Mouse (Mus musculus): ENCODE measurements around the gene Mypn. TPM values are rescaled to one million over a fixed set of nuclear protein-coding genes. Genes with fewer than 3 reads are reported as not detected.
A peak's percentile ranks its signal among the peaks of the same experiment; 100 is the strongest.

Mypn gene
- total and polyA plus RNA-seq, 2 experiments from 2014 or later = 12.7 to 26.5 TPM

DNA sequence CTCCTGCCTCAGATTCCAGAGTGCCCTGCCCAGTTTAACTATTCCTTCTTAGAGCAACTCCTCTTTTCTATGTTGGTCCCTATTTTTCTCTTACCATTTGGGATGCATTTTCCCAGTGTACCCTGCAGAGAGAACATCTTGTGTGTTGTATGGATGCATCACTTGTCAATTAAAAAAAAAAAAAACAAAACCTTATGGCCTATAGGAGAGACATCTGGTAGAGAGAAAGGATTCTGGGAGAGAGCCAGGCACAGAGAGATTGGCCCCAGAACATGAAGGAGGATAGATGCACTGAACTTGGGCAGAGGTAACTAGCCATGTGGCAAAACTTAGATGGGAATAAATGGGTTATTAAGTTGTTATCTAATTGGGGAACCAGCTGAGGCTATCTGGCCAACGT lies 22.6 kb downstream of the Mypn start:
- no peaks in the 10 kb centered on the region for H3K36me3 ChIP-seq (replicated peaks; ENCODE audit: control insufficient read depth, insufficient read depth, low read length)
- H3K27ac ChIP-seq (ENCODE audit: low read depth) = no peak overlapping the region
- ATAC-seq (ENCODE audit: insufficient read depth, low read depth) = no peak
- no peaks in the 10 kb centered on the region; the same call in 1 of the 2 replicates for H3K4me1 ChIP-seq (ENCODE audit: control insufficient read depth, insufficient read depth)
- WGBS = 75% methylated on average over 1 of the region's 1 CpGs
- H3K4me2 ChIP-seq (ENCODE audit: low read depth, low read length) = no peak overlapping the region
- H3K9ac ChIP-seq (replicated peaks; ENCODE audit: low read depth, low read length) = no peak overlapping the region
- H3K4me3 ChIP-seq (ENCODE audit: low read depth, low read length) = no peak overlapping the region
- DNase-seq (ENCODE audit: low spot score) = no peak
- H3K27me3 ChIP-seq (ENCODE audit: control insufficient read depth, insufficient read depth, low read length) = no peaks in the 10 kb centered on the region
- no peaks in the 10 kb centered on the region for H3K9me3 ChIP-seq (replicated peaks; ENCODE audit: control insufficient read depth, low read length)
- TF ChIP-seq EP300 (IDR thresholded peaks at IDR 0.05; ENCODE audit: low read depth) (no peak), CTCF (IDR thresholded peaks at IDR 0.05; ENCODE audit: low read depth) (no peak)

DNA sequence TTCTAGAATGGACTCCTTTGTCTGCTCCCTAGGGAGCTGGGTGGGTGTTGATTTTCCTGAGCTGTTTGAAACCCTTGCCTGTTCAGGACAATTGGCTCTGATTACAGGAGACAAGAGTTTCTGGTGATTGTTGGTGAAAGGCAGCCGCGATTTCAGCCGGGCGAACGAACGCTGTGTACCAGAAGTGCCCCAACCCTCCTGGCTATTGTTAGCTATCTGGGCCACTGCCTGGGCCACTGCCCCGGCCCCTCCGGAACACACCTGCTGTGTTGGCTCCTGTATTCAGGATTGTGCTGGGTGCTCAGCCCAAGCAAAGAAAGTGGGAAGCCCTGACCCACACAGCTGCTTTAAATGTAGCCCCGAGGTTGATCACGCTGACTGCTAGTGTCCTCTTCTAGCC lies 24.2 kb downstream of the Mypn start:
- Histone ChIP-seq H3K4me2 (ENCODE audit: low read depth, low read length) (no peak overlapping the region), H3K4me3 (ENCODE audit: low read depth, low read length) (no peak overlapping the region), H3K4me1 (ENCODE audit: control insufficient read depth, insufficient read depth) (no peaks in the 10 kb centered on the region; the same call in 1 of the 2 replicates), H3K9me3 (replicated peaks; ENCODE audit: control insufficient read depth, low read length) (no peaks in the 10 kb centered on the region), H3K27ac (ENCODE audit: low read depth) (peak overlapping the region; percentile 9; the same call in 1 of the 2 replicates), H3K27me3 (ENCODE audit: control insufficient read depth, insufficient read depth, low read length) (no peaks in the 10 kb centered on the region), H3K36me3 (replicated peaks; ENCODE audit: control insufficient read depth, insufficient read depth, low read length) (no peaks in the 10 kb centered on the region), H3K9ac (replicated peaks; ENCODE audit: low read depth, low read length) (no peak overlapping the region)
- ATAC-seq (ENCODE audit: insufficient read depth, low read depth) = no peak
- TF ChIP-seq CTCF (IDR thresholded peaks at IDR 0.05; ENCODE audit: low read depth) = no peak
- TF ChIP-seq EP300 (IDR thresholded peaks at IDR 0.05; ENCODE audit: low read depth) = no peak
- DNase-seq (ENCODE audit: low spot score) = no peak
- WGBS = 45% methylated on average over 10 of the region's 10 CpGs

DNA sequence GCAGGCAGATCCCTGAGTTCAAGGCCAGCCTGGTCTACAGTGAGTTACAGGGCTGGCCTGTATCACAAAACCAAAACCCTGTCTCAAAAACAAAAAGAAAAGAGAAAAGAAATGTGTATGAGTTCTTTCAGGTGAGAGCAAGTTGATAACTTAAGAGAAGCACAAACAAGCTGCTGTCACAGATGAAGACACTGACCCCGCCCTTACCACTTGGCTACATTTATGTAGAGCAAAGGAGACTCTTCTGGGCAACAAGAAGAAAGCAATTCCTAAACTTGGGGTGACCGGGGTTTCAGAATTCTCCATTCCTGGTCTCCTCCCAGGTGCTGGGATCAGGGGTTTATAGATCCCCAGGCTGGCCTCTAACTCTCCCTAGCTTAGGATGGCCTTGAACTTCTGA lies 25.4 kb downstream of the Mypn start:
- H3K9me3 ChIP-seq (replicated peaks; ENCODE audit: control insufficient read depth, low read length) = no peaks in the 10 kb centered on the region
- no peak for ATAC-seq (ENCODE audit: insufficient read depth, low read depth)
- no peak overlapping the region for H3K4me2 ChIP-seq (ENCODE audit: low read depth, low read length)
- DNase-seq (ENCODE audit: low spot score) = no peak
- no peaks in the 10 kb centered on the region for H3K36me3 ChIP-seq (replicated peaks; ENCODE audit: control insufficient read depth, insufficient read depth, low read length)
- no peak overlapping the region for H3K4me3 ChIP-seq (ENCODE audit: low read depth, low read length)
- WGBS = 88% methylated on average over 2 of the region's 2 CpGs
- TF ChIP-seq CTCF (IDR thresholded peaks at IDR 0.05; ENCODE audit: low read depth) = no peak
- no peak for TF ChIP-seq EP300 (IDR thresholded peaks at IDR 0.05; ENCODE audit: low read depth)
- H3K4me1 ChIP-seq (ENCODE audit: control insufficient read depth, insufficient read depth) = no peaks in the 10 kb centered on the region; the same call in 1 of the 2 replicates
- H3K27me3 ChIP-seq (ENCODE audit: control insufficient read depth, insufficient read depth, low read length) = no peaks in the 10 kb centered on the region
- no peak overlapping the region for H3K27ac ChIP-seq (ENCODE audit: low read depth)
- H3K9ac ChIP-seq (replicated peaks; ENCODE audit: low read depth, low read length) = no peak overlapping the region

DNA sequence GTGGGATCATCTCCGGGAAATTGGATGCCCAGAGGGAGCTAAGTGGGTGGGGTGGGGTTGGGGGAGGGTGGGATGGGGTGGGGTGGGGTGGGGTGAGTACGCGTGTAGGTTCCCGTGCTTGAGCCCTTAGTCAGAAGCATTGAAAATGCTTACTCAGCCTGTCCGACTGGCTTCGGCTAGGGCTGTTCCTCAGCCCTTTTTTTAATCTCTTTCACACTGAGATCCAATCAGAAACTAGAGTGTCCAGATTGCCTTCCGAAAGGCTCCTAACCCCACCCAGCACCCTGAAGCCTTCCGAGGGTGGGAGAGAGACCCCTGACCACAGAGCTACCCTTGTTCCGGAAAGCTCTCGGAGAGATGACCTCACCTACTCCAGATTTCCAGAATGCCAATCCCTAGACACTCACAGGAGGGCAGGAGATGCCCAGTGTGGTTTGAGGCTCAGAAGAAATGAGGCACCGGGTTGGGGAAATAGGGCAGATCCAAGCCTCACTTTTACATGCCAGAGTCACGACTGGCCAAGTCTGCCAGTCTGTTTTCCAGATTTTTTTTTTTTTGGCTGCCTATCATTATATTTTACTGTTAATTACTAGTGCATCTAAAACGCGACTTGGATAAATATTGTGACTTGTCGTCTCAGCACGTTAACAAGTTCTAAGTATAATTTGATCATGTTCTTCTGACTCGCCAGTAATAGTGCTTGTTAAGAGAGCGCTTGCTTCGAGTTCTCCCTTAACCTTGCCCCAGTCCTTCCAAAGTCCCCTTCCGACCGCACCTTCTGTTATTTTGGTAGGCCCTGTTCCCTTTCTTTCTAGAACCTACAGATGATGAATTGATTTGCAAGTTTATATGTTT lies 26.2 kb downstream of the Mypn start:
- Histone ChIP-seq H3K27me3 (ENCODE audit: control insufficient read depth, insufficient read depth, low read length) (no peaks in the 10 kb centered on the region), H3K27ac (ENCODE audit: low read depth) (0 out of 2 replicates have a peak overlapping the region, but pooled peaks have one; percentile 11), H3K9ac (replicated peaks; ENCODE audit: low read depth, low read length) (no peak overlapping the region), H3K4me1 (ENCODE audit: control insufficient read depth, insufficient read depth) (no peaks in the 10 kb centered on the region; the same call in 1 of the 2 replicates), H3K4me2 (ENCODE audit: low read depth, low read length) (no peak overlapping the region), H3K4me3 (ENCODE audit: low read depth, low read length) (no peak overlapping the region), H3K36me3 (replicated peaks; ENCODE audit: control insufficient read depth, insufficient read depth, low read length) (no peaks in the 10 kb centered on the region), H3K9me3 (replicated peaks; ENCODE audit: control insufficient read depth, low read length) (no peaks in the 10 kb centered on the region)
- TF ChIP-seq CTCF (IDR thresholded peaks at IDR 0.05; ENCODE audit: low read depth) = peak; percentile 15; the same call in 1 of the 2 replicates
- no peak for TF ChIP-seq EP300 (IDR thresholded peaks at IDR 0.05; ENCODE audit: low read depth)
- DNase-seq (ENCODE audit: low spot score) (no peak), ATAC-seq (ENCODE audit: insufficient read depth, low read depth) (no peak)
- WGBS = 73% methylated on average over 21 of the region's 21 CpGs

DNA sequence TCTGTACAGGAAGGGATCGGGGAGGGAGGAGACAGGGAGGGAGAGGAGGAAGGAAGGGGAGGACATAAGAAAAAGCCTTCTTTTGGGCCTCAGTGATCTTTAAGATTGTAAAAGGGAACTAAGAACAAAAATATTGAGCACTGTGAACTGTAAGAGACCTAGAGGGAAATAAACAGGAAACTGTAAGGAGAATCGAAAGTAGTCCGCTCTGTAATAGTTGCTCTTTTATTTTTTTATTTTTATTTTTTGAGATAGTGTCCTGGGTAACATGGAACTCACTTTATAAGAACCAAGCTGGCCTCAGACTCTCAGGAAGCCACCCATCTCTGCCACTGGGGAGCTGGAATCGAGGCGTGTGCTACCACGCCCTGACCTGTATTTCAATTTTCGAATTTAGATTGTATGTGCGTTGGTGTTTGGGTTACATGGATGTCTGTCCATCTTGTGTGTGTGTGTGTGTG lies 27.3 kb downstream of the Mypn start:
- Histone ChIP-seq H3K4me2 (ENCODE audit: low read depth, low read length) (peak overlapping the region; percentile 5; the same call in 1 of the 2 replicates), H3K9ac (replicated peaks; ENCODE audit: low read depth, low read length) (no peak overlapping the region), H3K9me3 (replicated peaks; ENCODE audit: control insufficient read depth, low read length) (no peaks in the 10 kb centered on the region), H3K36me3 (replicated peaks; ENCODE audit: control insufficient read depth, insufficient read depth, low read length) (no peaks in the 10 kb centered on the region), H3K4me1 (ENCODE audit: control insufficient read depth, insufficient read depth) (no peaks in the 10 kb centered on the region; the same call in 1 of the 2 replicates), H3K4me3 (ENCODE audit: low read depth, low read length) (no peak overlapping the region), H3K27ac (ENCODE audit: low read depth) (no peak overlapping the region), H3K27me3 (ENCODE audit: control insufficient read depth, insufficient read depth, low read length) (no peaks in the 10 kb centered on the region)
- ATAC-seq (ENCODE audit: insufficient read depth, low read depth) (no peak), DNase-seq (ENCODE audit: low spot score) (no peak)
- WGBS = 80% methylated on average over 8 of the region's 8 CpGs
- TF ChIP-seq CTCF (IDR thresholded peaks at IDR 0.05; ENCODE audit: low read depth) (no peak), EP300 (IDR thresholded peaks at IDR 0.05; ENCODE audit: low read depth) (no peak)
